Mouse (Mus musculus): ENCODE results near the gene Olfr1373.

DNA sequence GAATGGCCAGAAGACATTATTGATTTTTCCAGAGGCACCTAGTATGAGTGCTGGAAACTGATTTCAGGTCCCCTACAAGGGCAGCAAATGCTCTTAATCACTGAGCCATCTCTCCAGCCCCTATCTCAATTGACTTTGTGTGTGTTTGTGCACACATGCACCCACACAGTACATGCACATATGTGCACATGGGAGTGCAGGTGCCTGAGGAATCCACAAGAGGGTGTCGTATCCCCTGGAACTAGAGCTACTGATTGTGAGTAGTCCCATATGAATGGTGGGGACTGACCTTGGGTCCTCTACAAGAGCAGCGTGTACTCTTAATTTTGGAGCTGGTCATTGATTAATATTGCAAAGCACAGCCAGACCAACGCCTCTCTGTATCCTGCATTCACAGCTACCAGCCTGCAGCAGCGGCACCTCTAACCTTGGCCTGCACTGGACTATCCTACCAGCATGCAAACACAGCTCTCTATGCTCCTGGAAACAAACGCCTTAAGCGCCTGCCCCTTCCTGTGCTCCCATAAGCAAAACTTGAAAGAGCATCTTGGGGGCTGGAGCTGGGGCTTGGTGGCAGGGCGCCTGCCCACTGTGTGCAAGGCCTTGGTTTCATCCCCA, 14.8 kb downstream of the Olfr1373 start:
- TF ChIP-seq CTCF (IDR thresholded peaks at IDR 0.05; ENCODE audit: low read depth, low read length): no peak
- TF ChIP-seq POLR2A (IDR thresholded peaks at IDR 0.05; ENCODE audit: extremely low read depth, insufficient read depth, low read length): no peak
